Mouse (Mus musculus): ENCODE results near the gene Slc7a15. TPM values are rescaled to one million over a fixed set of nuclear protein-coding genes. Genes with fewer than 3 reads are reported as not detected.

The Slc7a15 gene
- total and polyA plus RNA-seq, 3 experiments = not detected

DNA sequence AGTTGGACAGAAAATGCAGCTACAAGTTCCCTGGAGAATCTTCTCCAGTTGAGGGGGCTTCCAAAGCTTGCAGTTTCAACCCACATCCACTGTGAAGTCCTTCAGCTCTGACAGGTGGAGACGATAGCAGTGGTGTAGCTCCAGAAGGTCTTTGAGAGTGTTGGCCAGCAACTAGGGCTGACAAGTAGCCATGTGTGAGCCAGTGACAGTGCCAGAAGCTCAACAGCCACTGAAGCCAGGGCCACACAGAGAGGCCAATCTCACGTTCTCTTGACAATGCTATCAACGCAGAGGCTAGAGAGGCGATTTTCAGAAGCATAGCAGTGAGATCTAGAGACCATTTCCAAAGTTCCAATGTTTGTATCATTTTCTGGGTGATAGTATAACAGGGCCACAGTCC lies 56.5 kb downstream of the Slc7a15 start:
- no peak for DNase-seq (ENCODE audit: low read depth, low spot score)
- Histone ChIP-seq H3K9me3 (replicated peaks; ENCODE audit: insufficient read depth, low read length) (no peaks in the 10 kb centered on the region), H3K79me2 (ENCODE audit: control insufficient read depth, insufficient read depth, low read length, poor library complexity) (no peaks in the 10 kb centered on the region), H3K27me3 (ENCODE audit: control insufficient read depth in 1 of 2, insufficient read depth in 2 of 2, low read length in 2 of 2) (no peaks in the 10 kb centered on the region; a peak in 1 of 4 replicates), H3K27ac (ENCODE audit: control insufficient read depth, low read depth, low read length) (no peak overlapping the region), H3K36me3 (ENCODE audit: control insufficient read depth in 1 of 2, insufficient read depth in 2 of 2, low read length in 2 of 2) (no peaks in the 10 kb centered on the region), H3K9ac (ENCODE audit: control insufficient read depth, low read depth, low read length, poor library complexity, severe bottlenecking) (no peak overlapping the region), H3K4me3 (ENCODE audit: control insufficient read depth in 1 of 2, insufficient read depth in 1 of 2, low read depth in 2 of 2, low read length in 2 of 2) (no peak overlapping the region), H3K4me1 (ENCODE audit: control insufficient read depth in 1 of 2, insufficient read depth in 2 of 2, low read length in 2 of 2) (no peaks in the 10 kb centered on the region)
- no peak for TF ChIP-seq USF2 (IDR thresholded peaks at IDR 0.05; ENCODE audit: borderline replicate concordance in 1 of 2, insufficient read depth in 1 of 2, low read depth in 1 of 2, low read length in 2 of 2)
- no peak for TF ChIP-seq HCFC1 (IDR thresholded peaks at IDR 0.05; ENCODE audit: low read depth, low read length)
- no peak for TF ChIP-seq TAL1 (IDR thresholded peaks at IDR 0.05; ENCODE audit: low read length)
- no peak for TF ChIP-seq CHD2 (IDR thresholded peaks at IDR 0.05; ENCODE audit: low read length)
- no peak for TF ChIP-seq KAT2A (conservative IDR thresholded peaks at IDR 0.05; ENCODE audit: low read depth, low read length)
- TF ChIP-seq GATA1 (IDR thresholded peaks at IDR 0.05; ENCODE audit: low read depth, low read length) = no peak
- no peak for TF ChIP-seq CHD1 (IDR thresholded peaks at IDR 0.05; ENCODE audit: low read depth, low read length)
- no peak for TF ChIP-seq UBTF (IDR thresholded peaks at IDR 0.05; ENCODE audit: borderline replicate concordance, insufficient read depth, low read depth, low read length)
- no peak for TF ChIP-seq NRF1 (IDR thresholded peaks at IDR 0.05; ENCODE audit: insufficient read depth, low read depth, low read length, poor library complexity, severe bottlenecking)
- TF ChIP-seq RCOR1 (IDR thresholded peaks at IDR 0.05; ENCODE audit: low read depth, low read length) = no peak
- no peak for TF ChIP-seq MAZ (IDR thresholded peaks at IDR 0.05; ENCODE audit: low read depth, low read length)
- no peak for TF ChIP-seq MAX (IDR thresholded peaks at IDR 0.05; ENCODE audit: low read length)
- no peak for TF ChIP-seq EP300 (IDR thresholded peaks at IDR 0.05; ENCODE audit: low read depth in 1 of 2, low read length in 2 of 2)
- no peak for TF ChIP-seq TCF12 (IDR thresholded peaks at IDR 0.05; ENCODE audit: low read depth, low read length)
- TF ChIP-seq ZC3H11A (IDR thresholded peaks at IDR 0.05; ENCODE audit: low read depth, low read length) = no peak
- no peak for TF ChIP-seq MAFK (IDR thresholded peaks at IDR 0.05; ENCODE audit: borderline replicate concordance, low read depth, low read length)
- TF ChIP-seq MXI1 (IDR thresholded peaks at IDR 0.05; ENCODE audit: low read depth, low read length) = no peak
- TF ChIP-seq POLR2A (IDR thresholded peaks at IDR 0.05; ENCODE audit: control insufficient read depth in 1 of 2, insufficient read depth in 1 of 2, low read depth in 1 of 2, low read length in 2 of 2, poor library complexity in 1 of 2) = no peak
- no peak for TF ChIP-seq NELFE (IDR thresholded peaks at IDR 0.05; ENCODE audit: low read depth, low read length)

- H3K79me2 ChIP-seq (ENCODE audit: control insufficient read depth, insufficient read depth, low read length, poor library complexity) = no peaks in the 10 kb centered on the region
- no peak overlapping the region for H3K27ac ChIP-seq (ENCODE audit: control insufficient read depth, low read depth, low read length)
- no peaks in the 10 kb centered on the region for H3K4me1 ChIP-seq (ENCODE audit: control insufficient read depth in 1 of 2, insufficient read depth in 2 of 2, low read length in 2 of 2)
- no peaks in the 10 kb centered on the region for H3K9me3 ChIP-seq (replicated peaks; ENCODE audit: insufficient read depth, low read length)
- H3K27me3 ChIP-seq (ENCODE audit: control insufficient read depth in 1 of 2, insufficient read depth in 2 of 2, low read length in 2 of 2) = peaks cover 0 to 2% of the 10 kb centered on the region in 2 experiments; a peak in 3 of 4 replicates
- TF ChIP-seq TCF12 (IDR thresholded peaks at IDR 0.05; ENCODE audit: low read depth, low read length) = no peak
- TF ChIP-seq GATA1 (IDR thresholded peaks at IDR 0.05; ENCODE audit: low read depth, low read length) = no peak
- no peak for TF ChIP-seq ZMIZ1 (IDR thresholded peaks at IDR 0.05; ENCODE audit: low read depth, low read length)
- DNase-seq (ENCODE audit: low read depth, low spot score) = no peak
- H3K36me3 ChIP-seq (ENCODE audit: control insufficient read depth in 1 of 2, insufficient read depth in 2 of 2, low read length in 2 of 2) = no peaks in the 10 kb centered on the region
- no peak overlapping the region for H3K4me3 ChIP-seq (ENCODE audit: control insufficient read depth in 1 of 2, insufficient read depth in 1 of 2, low read depth in 2 of 2, low read length in 2 of 2)
- H3K9ac ChIP-seq (ENCODE audit: control insufficient read depth, low read depth, low read length, poor library complexity, severe bottlenecking) = no peak overlapping the region
Measured at GRCm38 (mm10) chr12:8539471-8539870, 59.4 kb downstream of the Slc7a15 start.

Data from MEL (cell line).